Mouse (Mus musculus) bone marrow, adult 2 months (tissue): ENCODE data around the gene Sephs1. TPM values are rescaled to one million over a fixed set of nuclear protein-coding genes. Genes with fewer than 3 reads are reported as not detected.

Experiments used
- H3K27ac ChIP-seq: fragments of 200-500 bp; 2 replicates; pipeline ENCODE4 v1.5.1; 2012; ENCODE audit warnings: low read depth, mild to moderate bottlenecking, control low read depth, inconsistent platforms, low read length; ENCODE audit not compliant: control insufficient read depth, poor library complexity, insufficient read depth
- H3K4me1 ChIP-seq: fragments of 200-500 bp; 2 replicates; pipeline ENCODE4 v1.6.1; 2011; ENCODE audit warnings: low read length; ENCODE audit not compliant: control insufficient read depth, insufficient read depth
- H3K4me3 ChIP-seq: fragments of 200-500 bp; replicated peaks from 2 replicates; pipeline ENCODE3; 2011; ENCODE audit warnings: mild to moderate bottlenecking, low read depth, low read length, control low read depth; ENCODE audit not compliant: control insufficient read depth
- CTCF ChIP-seq: fragments of 200-500 bp; IDR thresholded peaks from 2 replicates; pipeline ENCODE4 v1.5.1; 2011; ENCODE audit warnings: low read length, control low read depth; ENCODE audit not compliant: control insufficient read depth, insufficient read depth
- POLR2A ChIP-seq: fragments of 200-500 bp; IDR thresholded peaks from 2 replicates; pipeline ENCODE4 v1.6.1; 2011; ENCODE audit warnings: low read depth, mild to moderate bottlenecking, control low read depth, low read length, borderline replicate concordance; ENCODE audit not compliant: control insufficient read depth
- WGBS: fragments of 180-500 bp; shearing (Covaris S2); methylation state at CpG from one replicate; pipeline ENCODE4 v1.1.7; 2018; 5-methylcytosine and 5-hydroxymethylcytosine counted together
- polyA plus RNA-seq: library from polyadenylated mRNA; stranded (reverse); fragments of >200 nt; gene quantifications from 2 replicates; pipeline ENCODE4 v1.2.4, GENCODE M21; 2011; ENCODE audit warnings: low replicate concordance; ENCODE audit not compliant: missing spikeins, insufficient read depth, insufficient read length

Gene Sephs1
- polyA plus RNA-seq, 1 experiment: 17.7 TPM

DNA sequence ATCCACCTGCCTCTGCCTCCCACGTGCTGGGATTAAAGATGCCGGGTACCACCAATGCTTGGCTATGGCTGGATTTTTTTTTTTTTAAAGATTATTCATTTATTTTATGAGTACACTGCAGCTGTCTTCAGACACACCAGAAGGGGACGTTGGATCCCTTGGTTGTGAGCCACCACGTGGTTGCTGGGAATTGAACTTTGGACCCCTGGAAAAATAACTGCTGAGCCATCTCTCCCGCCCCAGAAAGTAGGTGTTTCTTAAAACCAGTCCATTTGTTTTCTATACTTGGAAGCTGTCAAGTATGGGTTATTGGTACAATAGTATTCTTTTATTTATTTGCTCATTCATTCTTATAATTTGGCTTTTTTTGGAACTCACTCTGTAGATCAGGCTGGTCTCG, 5.5 kb downstream of the Sephs1 start:
- H3K4me1 ChIP-seq: no peaks in the 10 kb centered on the region
- H3K4me3 ChIP-seq: no peak overlapping the region
- no peak for TF ChIP-seq CTCF
- TF ChIP-seq POLR2A: no peak
- H3K27ac ChIP-seq: no peak overlapping the region
- whole genome bisulfite sequencing: 93% methylated on average over 6 of the region's 6 CpGs

DNA sequence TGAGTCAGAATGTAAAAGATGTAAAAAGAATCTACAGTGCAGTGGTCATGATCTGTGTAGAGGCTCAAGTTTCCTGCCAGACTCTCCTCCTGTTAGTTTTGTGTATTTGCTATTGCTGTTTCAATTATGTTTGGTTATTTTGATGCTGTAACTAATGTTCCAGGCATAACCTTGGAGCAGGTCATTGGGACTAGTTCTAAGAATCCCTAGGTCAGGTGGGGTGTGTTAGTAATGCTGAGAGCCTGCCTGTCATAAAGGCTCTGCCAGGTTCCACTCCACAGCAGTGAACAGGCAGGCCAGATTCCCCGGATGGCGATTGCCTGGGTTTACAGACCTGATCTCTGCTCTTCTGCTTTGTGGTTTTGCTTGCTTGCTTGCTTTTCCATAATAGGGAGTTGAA, 14.2 kb downstream of the Sephs1 start:
- Histone ChIP-seq H3K4me3 (no peak overlapping the region), H3K4me1 (no peaks in the 10 kb centered on the region), H3K27ac (no peak overlapping the region)
- WGBS: 71% methylated on average over 2 of the region's 2 CpGs
- TF ChIP-seq POLR2A (no peak), CTCF (no peak)

DNA sequence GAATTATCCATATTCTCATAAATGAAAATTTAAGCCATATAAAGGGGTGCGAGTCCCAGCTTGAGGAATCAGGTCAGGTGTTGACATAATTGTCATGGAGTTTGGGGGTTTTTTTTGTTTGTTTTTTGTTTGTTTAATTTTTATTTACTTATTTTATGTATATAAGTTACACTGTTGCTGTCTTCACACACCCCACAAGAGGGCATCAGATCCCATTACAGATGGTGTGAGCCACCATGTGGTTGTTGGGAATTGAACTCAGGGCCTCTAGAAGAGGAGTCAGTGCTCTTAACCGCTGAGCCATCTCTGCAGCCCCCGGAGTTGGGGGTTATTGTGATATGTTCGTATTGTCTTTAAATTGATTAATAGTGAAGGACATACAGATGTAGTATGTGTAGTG, 15.6 kb downstream of the Sephs1 start:
- WGBS: 89% methylated on average over 4 of the region's 4 CpGs

DNA sequence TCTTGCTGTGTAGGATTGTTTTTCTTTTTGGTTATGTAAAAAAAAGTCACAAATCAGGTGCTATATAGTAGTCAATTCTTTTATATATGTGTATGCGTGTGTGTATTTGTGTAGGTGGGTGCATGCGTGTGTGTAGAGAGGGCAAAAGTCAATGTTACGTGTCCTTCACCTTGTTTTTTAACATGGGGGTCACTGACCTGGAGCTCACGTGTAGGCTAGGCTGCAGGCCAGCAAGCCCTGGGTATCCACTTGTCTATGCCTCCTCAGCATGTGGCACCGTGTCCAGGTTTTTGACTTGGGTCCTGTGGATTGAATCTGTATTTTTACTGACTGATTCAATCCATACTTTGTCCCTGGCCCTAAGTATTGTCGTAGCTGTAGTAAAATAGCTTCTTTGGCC, 19.3 kb downstream of the Sephs1 start:
- Histone ChIP-seq H3K4me1 (no peaks in the 10 kb centered on the region), H3K27ac (no peak overlapping the region), H3K4me3 (no peak overlapping the region)
- TF ChIP-seq POLR2A: no peak
- TF ChIP-seq CTCF: no peak
- 92% methylated on average over 6 of the region's 6 CpGs for WGBS

More for the DNA sequence above, 15.6 kb downstream of the Sephs1 start:
- Histone ChIP-seq H3K4me1 (no peaks in the 10 kb centered on the region), H3K27ac (no peak overlapping the region), H3K4me3 (no peak overlapping the region)
- TF ChIP-seq POLR2A (no peak), CTCF (no peak)

DNA sequence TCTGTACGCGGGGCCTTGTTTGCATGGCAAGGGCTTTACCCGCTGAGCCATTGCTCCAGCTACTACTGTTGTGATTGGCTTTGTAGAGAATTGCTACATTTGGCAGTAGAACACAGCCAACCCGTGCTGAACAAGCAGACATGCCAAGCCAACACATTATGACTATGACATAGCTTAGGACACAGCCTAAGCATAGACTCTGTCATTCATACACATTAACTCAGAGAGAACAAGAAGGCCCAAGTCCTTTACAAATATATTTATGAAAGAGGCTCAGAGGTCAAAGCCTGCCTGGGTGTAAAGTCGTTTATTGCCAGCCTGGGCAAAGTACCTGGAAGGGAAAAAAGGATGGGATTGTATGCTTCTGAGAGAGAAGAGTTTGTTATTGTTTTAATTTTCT, 21.0 kb downstream of the Sephs1 start:
- Histone ChIP-seq H3K4me3 (no peak overlapping the region), H3K4me1 (no peaks in the 10 kb centered on the region; the same call in 1 of the 2 replicates), H3K27ac (no peak overlapping the region)
- TF ChIP-seq CTCF: no peak
- no peak for TF ChIP-seq POLR2A
- WGBS: 85% methylated on average over 5 of the region's 5 CpGs

DNA sequence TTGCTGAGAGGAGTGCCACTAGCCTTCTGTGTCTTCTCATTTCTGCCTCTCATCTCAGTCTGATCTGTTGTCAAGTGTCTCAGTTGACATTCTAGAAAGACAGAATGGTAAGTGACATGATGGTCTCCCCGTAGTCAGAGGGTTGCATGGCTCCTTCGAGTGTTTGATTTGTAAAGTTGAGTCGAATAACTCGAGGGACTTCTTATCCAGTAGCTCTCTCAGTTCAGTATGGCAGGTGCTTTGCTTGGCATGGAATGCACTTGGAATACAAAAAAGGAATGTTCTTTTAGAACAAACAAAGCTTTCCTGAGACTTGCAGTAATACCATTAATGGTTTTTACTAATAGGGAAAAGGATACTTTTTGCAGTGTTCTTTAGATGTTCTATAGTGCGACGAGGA, 25.8 kb downstream of the Sephs1 start:
- 93% methylated on average over 6 of the region's 6 CpGs for WGBS
- H3K27ac ChIP-seq: no peak overlapping the region
- H3K4me1 ChIP-seq: no peaks in the 10 kb centered on the region; the same call in 1 of the 2 replicates
- H3K4me3 ChIP-seq: no peak overlapping the region
- TF ChIP-seq CTCF: no peak
- no peak for TF ChIP-seq POLR2A

DNA sequence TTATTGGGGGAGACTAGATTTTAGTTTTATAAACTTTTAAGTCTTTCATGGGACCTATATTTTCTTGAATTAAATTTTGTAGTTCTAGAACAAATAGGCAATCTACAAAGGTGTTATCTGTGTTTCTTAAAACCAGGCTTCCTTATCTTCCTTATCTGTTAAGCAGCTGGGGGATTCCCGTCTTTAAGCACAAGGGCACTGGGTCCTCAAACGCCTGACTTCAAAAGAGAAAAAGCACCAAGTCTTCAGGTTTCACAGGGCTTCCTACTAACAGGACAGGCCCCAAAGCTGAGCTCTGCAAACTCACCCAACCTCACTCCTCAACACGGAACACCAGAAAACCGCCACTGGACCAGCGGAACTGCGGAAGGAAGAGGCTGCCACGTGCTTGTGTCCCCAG, 26.6 kb downstream of the Sephs1 start:
- Histone ChIP-seq H3K27ac (no peak overlapping the region), H3K4me1 (no peaks in the 10 kb centered on the region; the same call in 1 of the 2 replicates), H3K4me3 (no peak overlapping the region)
- TF ChIP-seq CTCF: no peak
- no peak for TF ChIP-seq POLR2A
- 70% methylated on average over 7 of the region's 7 CpGs for WGBS

DNA sequence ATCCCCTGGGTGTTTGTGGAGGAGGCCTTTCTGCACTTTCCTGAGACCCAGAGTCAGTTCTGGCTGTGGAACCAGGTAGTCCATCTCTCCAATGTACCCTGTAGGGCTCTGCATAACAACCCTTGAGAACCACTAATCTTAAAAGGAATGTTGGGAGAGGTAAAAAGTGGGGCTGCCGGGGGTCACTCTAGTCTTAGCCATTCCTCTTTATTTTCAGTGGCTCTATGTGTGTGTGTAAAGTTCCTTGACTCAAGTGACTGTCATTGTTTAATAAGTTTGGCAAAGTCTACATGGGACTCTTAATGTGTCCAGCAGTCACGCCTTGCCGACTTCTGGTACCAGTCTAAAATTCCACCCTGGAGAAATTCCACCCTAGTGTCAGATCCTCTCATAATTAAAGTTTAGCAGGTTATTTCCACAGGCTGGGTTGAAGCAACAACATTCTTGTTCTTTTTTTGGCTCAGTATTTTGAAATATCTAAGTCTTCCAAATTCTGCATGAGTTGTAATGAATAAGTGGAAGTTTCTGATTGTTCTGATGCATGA, 27.5 kb downstream of the Sephs1 start:
- 95% methylated on average over 3 of the region's 3 CpGs for WGBS
- TF ChIP-seq CTCF: no peak
- no peak for TF ChIP-seq POLR2A
- no peak overlapping the region for H3K27ac ChIP-seq
- no peak overlapping the region for H3K4me3 ChIP-seq
- no peaks in the 10 kb centered on the region; the same call in 1 of the 2 replicates for H3K4me1 ChIP-seq

DNA sequence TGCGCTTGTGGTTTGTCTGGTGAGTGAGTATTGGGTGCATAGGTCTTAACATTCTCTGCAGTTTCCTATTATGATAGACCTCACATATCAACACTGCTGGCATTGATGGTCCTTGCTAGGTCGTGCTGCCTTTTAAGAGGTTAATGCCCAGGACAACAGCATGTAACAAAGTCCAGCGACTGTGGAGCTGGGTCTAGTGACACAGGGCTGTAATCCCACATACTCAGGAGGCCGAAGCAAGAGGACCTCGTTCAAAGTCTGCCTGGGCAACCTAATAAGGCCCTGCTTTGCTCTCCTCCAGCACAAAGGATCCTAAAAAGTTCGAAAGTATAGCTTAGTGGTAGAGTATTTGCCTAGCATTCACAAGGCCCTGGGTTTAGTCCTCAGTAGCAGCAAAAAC, 28.5 kb downstream of the Sephs1 start:
- Histone ChIP-seq H3K27ac (no peak overlapping the region), H3K4me1 (no peaks in the 10 kb centered on the region; the same call in 1 of the 2 replicates), H3K4me3 (no peak overlapping the region)
- whole genome bisulfite sequencing: 82% methylated on average over 6 of the region's 6 CpGs
- TF ChIP-seq POLR2A (no peak), CTCF (no peak)
